Mouse (Mus musculus): ENCODE data around the gene Magel2.

DNA sequence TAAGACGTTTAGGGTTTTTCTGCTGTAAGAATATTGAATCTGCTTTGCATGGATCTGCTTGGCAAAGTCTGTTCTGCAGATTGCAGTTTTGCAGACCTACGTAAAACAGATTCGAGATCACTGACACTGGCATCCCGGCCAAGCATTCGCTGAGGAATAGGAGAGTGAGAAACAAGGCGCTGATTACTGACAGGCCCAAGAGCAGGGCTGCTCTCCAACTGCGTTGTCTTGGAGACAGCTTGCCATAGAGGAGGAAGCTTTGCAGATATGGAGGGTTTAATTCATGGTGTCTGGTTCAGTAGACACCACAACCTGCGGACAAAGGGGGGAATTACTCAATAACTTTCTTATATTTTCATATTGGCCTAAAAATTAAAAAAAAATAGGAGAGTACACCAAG, 25.5 kb upstream of the Magel2 start:
- no peak for TF ChIP-seq CTCF (IDR thresholded peaks at IDR 0.05; ENCODE audit: low read depth, low read length)
- TF ChIP-seq POLR2A (IDR thresholded peaks at IDR 0.05; ENCODE audit: borderline replicate concordance, low read depth, low read length) = no peak

Data from bone marrow macrophage, adult 2 months (primary cell).